Mouse (Mus musculus): Measurements from ENCODE around the gene Acadm. TPM values are rescaled to one million over a fixed set of nuclear protein-coding genes. Genes with fewer than 3 reads are reported as not detected.

The Acadm gene
- polyA plus RNA-seq (2016; fragmentation: Nextera tagmentation; extraction: Ambion mirVana) = 53.2 and 54.4 TPM in 2 replicates

GRCm38 (mm10) chr3:153944335-153944990 lies at the start of gene Acadm:
Gene Acadm, minus strand, starts transcription at chr3:153944632.
- H3K27ac ChIP-seq = peak within 1 kb of the TSS; percentile 86
- no peaks in the 10 kb centered on the region for H3K27me3 ChIP-seq
- peak; percentile 98 for ATAC-seq (ENCODE audit: insufficient number of reproducible peaks, insufficient read depth, low FRiP score, low TSS enrichment, low read depth)
- under 1% methylated on average over 41 of the region's 41 CpGs for WGBS
- H3K9ac ChIP-seq (replicated peaks) = peak within 1 kb of the TSS; percentile 81
- H3K9me3 ChIP-seq = no peaks in the 10 kb centered on the region
- H3K4me3 ChIP-seq (replicated peaks) = peak within 1 kb of the TSS; percentile 81
- peaks cover 10% of the 10 kb centered on the region for H3K4me1 ChIP-seq (replicated peaks)
- peaks cover 9% of the 10 kb centered on the region; the same call in 1 of the 2 replicates for H3K36me3 ChIP-seq
- peak within 1 kb of the TSS; percentile 56 for H3K4me2 ChIP-seq

- no peak overlapping the region for H3K27ac ChIP-seq
- H3K9me3 ChIP-seq = no peaks in the 10 kb centered on the region
- ATAC-seq (ENCODE audit: insufficient number of reproducible peaks, insufficient read depth, low FRiP score, low TSS enrichment, low read depth) = no peak
- no peaks in the 10 kb centered on the region for H3K36me3 ChIP-seq
- H3K27me3 ChIP-seq = no peaks in the 10 kb centered on the region
- H3K9ac ChIP-seq (replicated peaks) = no peak overlapping the region
- no peaks in the 10 kb centered on the region for H3K4me1 ChIP-seq (replicated peaks)
- no peak overlapping the region for H3K4me2 ChIP-seq
- 53% methylated on average over 10 of the region's 10 CpGs for WGBS
- H3K4me3 ChIP-seq (replicated peaks) = no peak overlapping the region
Observed at GRCm38 (mm10) chr3:153984428-153985340, 40.3 kb upstream of the Acadm start.

GRCm38 (mm10) chr3:153980611-153981010 lies 36.2 kb upstream of the Acadm start:
- no peak for ATAC-seq (ENCODE audit: insufficient number of reproducible peaks, insufficient read depth, low FRiP score, low TSS enrichment, low read depth)
- WGBS = 61% methylated on average over 2 of the region's 2 CpGs
- Histone ChIP-seq H3K4me3 (replicated peaks) (no peak overlapping the region), H3K4me1 (replicated peaks) (no peaks in the 10 kb centered on the region), H3K9me3 (no peaks in the 10 kb centered on the region), H3K27me3 (peaks cover 14% of the 10 kb centered on the region), H3K4me2 (no peak overlapping the region), H3K36me3 (no peaks in the 10 kb centered on the region), H3K9ac (replicated peaks) (no peak overlapping the region), H3K27ac (no peak overlapping the region)

- ATAC-seq (ENCODE audit: insufficient number of reproducible peaks, insufficient read depth, low FRiP score, low TSS enrichment, low read depth) = no peak
- no peaks in the 10 kb centered on the region for H3K9me3 ChIP-seq
Observed at GRCm38 (mm10) chr3:153975791-153976190, 31.4 kb upstream of the Acadm start.

GRCm38 (mm10) chr3:153975060-153975459 lies 30.6 kb upstream of the Acadm start:
- Histone ChIP-seq H3K9me3 (no peaks in the 10 kb centered on the region), H3K4me2 (no peak overlapping the region), H3K4me1 (replicated peaks) (peaks cover 11% of the 10 kb centered on the region), H3K36me3 (no peaks in the 10 kb centered on the region), H3K4me3 (replicated peaks) (no peak overlapping the region), H3K27me3 (peaks cover 65% of the 10 kb centered on the region), H3K27ac (no peak overlapping the region), H3K9ac (replicated peaks) (no peak overlapping the region)
- 10% methylated on average over 6 of the region's 6 CpGs for WGBS
- ATAC-seq (ENCODE audit: insufficient number of reproducible peaks, insufficient read depth, low FRiP score, low TSS enrichment, low read depth) = no peak

More at GRCm38 (mm10) chr3:153975791-153976190, 31.4 kb upstream of the Acadm start:
- peaks cover 11% of the 10 kb centered on the region for H3K4me1 ChIP-seq (replicated peaks)
- H3K27me3 ChIP-seq = peaks cover 60% of the 10 kb centered on the region
- H3K9ac ChIP-seq (replicated peaks) = no peak overlapping the region
- WGBS = 85% methylated on average over 7 of the region's 7 CpGs
- H3K4me3 ChIP-seq (replicated peaks) = no peak overlapping the region
- H3K4me2 ChIP-seq = no peak overlapping the region
- H3K27ac ChIP-seq = no peak overlapping the region
- H3K36me3 ChIP-seq = no peaks in the 10 kb centered on the region

GRCm38 (mm10) chr3:153973949-153974760 lies 29.7 kb upstream of the Acadm start:
- H3K9me3 ChIP-seq = no peaks in the 10 kb centered on the region
- peaks cover 11% of the 10 kb centered on the region for H3K4me1 ChIP-seq (replicated peaks)
- peak overlapping the region; percentile 98 for H3K4me2 ChIP-seq
- no peak for ATAC-seq (ENCODE audit: insufficient number of reproducible peaks, insufficient read depth, low FRiP score, low TSS enrichment, low read depth)
- 4% methylated on average over 21 of the region's 21 CpGs for WGBS
- H3K27ac ChIP-seq = no peak overlapping the region
- peaks cover 67% of the 10 kb centered on the region for H3K27me3 ChIP-seq
- peak overlapping the region; percentile 71 for H3K9ac ChIP-seq (replicated peaks)
- no peaks in the 10 kb centered on the region for H3K36me3 ChIP-seq
- H3K4me3 ChIP-seq (replicated peaks) = peak overlapping the region; percentile 59

GRCm38 (mm10) chr3:153973171-153973948 lies 28.9 kb upstream of the Acadm start, which contains the start of gene Slc44a5:
Gene Slc44a5, plus strand, starts transcription at chr3:153973436.
- under 1% methylated on average over 66 of the region's 66 CpGs for WGBS
- H3K4me1 ChIP-seq (replicated peaks) = peaks cover 11% of the 10 kb centered on the region
- no peak within 1 kb of the TSS for H3K27ac ChIP-seq
- peak within 1 kb of the TSS; percentile 98 for H3K4me2 ChIP-seq
- peaks cover 67% of the 10 kb centered on the region for H3K27me3 ChIP-seq
- peak within 1 kb of the TSS; percentile 71 for H3K9ac ChIP-seq (replicated peaks)
- ATAC-seq (ENCODE audit: insufficient number of reproducible peaks, insufficient read depth, low FRiP score, low TSS enrichment, low read depth) = peak; percentile 62
- H3K36me3 ChIP-seq = no peaks in the 10 kb centered on the region
- H3K9me3 ChIP-seq = no peaks in the 10 kb centered on the region
- H3K4me3 ChIP-seq (replicated peaks) = peak within 1 kb of the TSS; percentile 59

GRCm38 (mm10) chr3:153969451-153969850 lies 25.0 kb upstream of the Acadm start:
- Histone ChIP-seq H3K27ac (no peak overlapping the region), H3K9me3 (no peaks in the 10 kb centered on the region), H3K4me2 (no peak overlapping the region), H3K4me1 (replicated peaks) (peaks cover 10% of the 10 kb centered on the region), H3K9ac (replicated peaks) (no peak overlapping the region), H3K4me3 (replicated peaks) (no peak overlapping the region), H3K27me3 (peaks cover 42% of the 10 kb centered on the region), H3K36me3 (no peaks in the 10 kb centered on the region)
- WGBS = 90% methylated on average over 4 of the region's 4 CpGs
- no peak for ATAC-seq (ENCODE audit: insufficient number of reproducible peaks, insufficient read depth, low FRiP score, low TSS enrichment, low read depth)

- no peak overlapping the region for H3K4me2 ChIP-seq
- H3K9ac ChIP-seq (replicated peaks) = no peak overlapping the region
- H3K4me3 ChIP-seq (replicated peaks) = no peak overlapping the region
- no peaks in the 10 kb centered on the region for H3K9me3 ChIP-seq
- H3K27me3 ChIP-seq = peaks cover 33% of the 10 kb centered on the region
- WGBS = 42% methylated on average over 4 of the region's 4 CpGs
- H3K36me3 ChIP-seq = no peaks in the 10 kb centered on the region
- peaks cover under 1% of the 10 kb centered on the region; the same call in 1 of the 2 replicates for H3K4me1 ChIP-seq (replicated peaks)
- H3K27ac ChIP-seq = no peak overlapping the region
- no peak for ATAC-seq (ENCODE audit: insufficient number of reproducible peaks, insufficient read depth, low FRiP score, low TSS enrichment, low read depth)
Observed at GRCm38 (mm10) chr3:153968549-153968948, 24.1 kb upstream of the Acadm start.

- no peak overlapping the region for H3K9ac ChIP-seq (replicated peaks)
- no peaks in the 10 kb centered on the region for H3K36me3 ChIP-seq
- 84% methylated on average over 5 of the region's 5 CpGs for WGBS
- no peak overlapping the region for H3K4me3 ChIP-seq (replicated peaks)
- ATAC-seq (ENCODE audit: insufficient number of reproducible peaks, insufficient read depth, low FRiP score, low TSS enrichment, low read depth) = no peak
- H3K4me2 ChIP-seq = no peak overlapping the region
- no peaks in the 10 kb centered on the region for H3K4me1 ChIP-seq (replicated peaks)
- H3K27me3 ChIP-seq = peaks cover 22% of the 10 kb centered on the region
- H3K9me3 ChIP-seq = no peaks in the 10 kb centered on the region
- no peak overlapping the region for H3K27ac ChIP-seq
Observed at GRCm38 (mm10) chr3:153967447-153967846, 23.0 kb upstream of the Acadm start.
